Mouse (Mus musculus) ES-E14 (cell line): ENCODE measurements around the gene Abraxas2. TPM values are rescaled to one million over a fixed set of nuclear protein-coding genes. Genes with fewer than 3 reads are reported as not detected.
A peak's percentile ranks its signal among the peaks of the same experiment; 100 is the strongest.

Experiments
- DNase-seq: peaks from one replicate; pipeline ENCODE4 v3.0.0-alpha.2; 2013; ENCODE audit warnings: low read depth, low spot score
- H3K27ac ChIP-seq: 2 replicates; pipeline ENCODE4 v1.5.1; 2012; ENCODE audit warnings: low read depth, mild to moderate bottlenecking, low read length, moderate library complexity, mixed read lengths; ENCODE audit not compliant: poor library complexity, insufficient read depth, severe bottlenecking
- H3K36me3 ChIP-seq: 2 replicates; pipeline ENCODE4 v1.6.1; 2012; ENCODE audit warnings: mild to moderate bottlenecking, low read length, moderate library complexity, mixed read lengths; ENCODE audit not compliant: control insufficient read depth, poor library complexity, insufficient read depth, severe bottlenecking
- H3K4me1 ChIP-seq, 2 experiments: fragments of 150-350 bp in 1 of 2; sonication (generic) in 1 of 2; 2 replicates each; pipeline ENCODE4 v1.6.1; 2012; ENCODE audit warnings: low read length in 2 of 2, mild to moderate bottlenecking in 1 of 2, mixed read lengths in 1 of 2; ENCODE audit not compliant: control insufficient read depth in 2 of 2, insufficient read depth in 2 of 2, poor library complexity in 1 of 2
- H3K4me3 ChIP-seq, 2 experiments: fragments of 150-350 bp in 1 of 2; sonication (generic) in 1 of 2; 2 replicates each; pipeline ENCODE4 v1.5.1; 2012; ENCODE audit warnings: low read length in 2 of 2, low read depth in 1 of 2, mild to moderate bottlenecking in 1 of 2, mixed read lengths in 1 of 2; ENCODE audit not compliant: insufficient read depth in 1 of 2, poor library complexity in 1 of 2, severe bottlenecking in 1 of 2
- H3K9ac ChIP-seq: 2 replicates; pipeline ENCODE4 v1.6.1; 2012; ENCODE audit warnings: low read depth, mild to moderate bottlenecking, low read length, mixed read lengths; ENCODE audit not compliant: poor library complexity, insufficient read depth, severe bottlenecking
- H3K9me3 ChIP-seq: fragments of 150-350 bp; sonication (generic); 2 replicates; pipeline ENCODE4 v1.6.1; 2012; ENCODE audit warnings: low read depth, mild to moderate bottlenecking, low read length; ENCODE audit not compliant: control insufficient read depth, insufficient read depth
- CHD2 ChIP-seq: IDR thresholded peaks from 2 replicates; pipeline ENCODE4 v1.6.1; 2014; ENCODE audit warnings: mild to moderate bottlenecking, low read depth, low read length, inconsistent platforms
- HCFC1 ChIP-seq: IDR thresholded peaks from 2 replicates; pipeline ENCODE4 v1.6.1; 2012; ENCODE audit warnings: low read length, inconsistent platforms, borderline replicate concordance; ENCODE audit not compliant: insufficient read depth
- MAFK ChIP-seq: IDR thresholded peaks from 2 replicates; pipeline ENCODE4 v1.6.1; 2014; ENCODE audit warnings: mild to moderate bottlenecking, low read depth, low read length, inconsistent platforms; ENCODE audit not compliant: insufficient read depth
- ZC3H11A ChIP-seq: IDR thresholded peaks from 2 replicates; pipeline ENCODE4 v1.6.1; 2012; ENCODE audit warnings: low read depth, mild to moderate bottlenecking, inconsistent platforms, low read length, borderline replicate concordance
- ZNF384 ChIP-seq: IDR thresholded peaks from 2 replicates; pipeline ENCODE4 v1.6.1; 2012; ENCODE audit warnings: low read depth, low read length, inconsistent platforms
- in situ Hi-C, 2 experiments: fragments of 600-800 bp; cut with MboI; formaldehyde crosslinking; loops; one replicate each; pipeline ENCODE4 v1.15.1; 2025; ENCODE audit warnings: low sequenced_read_pairs in 2 of 2, inconsistent platforms in 1 of 2; ENCODE audit not compliant: unreplicated experiment in 2 of 2
- total RNA-seq: library from RNA; depleted of rRNA; stranded (reverse); fragments of 300-350 nt; gene quantifications from 2 replicates; pipeline ENCODE4 v1.2.3, GENCODE M21; 2012

Abraxas2 gene
- total RNA-seq, 1 experiment: 20.5 TPM

DNA sequence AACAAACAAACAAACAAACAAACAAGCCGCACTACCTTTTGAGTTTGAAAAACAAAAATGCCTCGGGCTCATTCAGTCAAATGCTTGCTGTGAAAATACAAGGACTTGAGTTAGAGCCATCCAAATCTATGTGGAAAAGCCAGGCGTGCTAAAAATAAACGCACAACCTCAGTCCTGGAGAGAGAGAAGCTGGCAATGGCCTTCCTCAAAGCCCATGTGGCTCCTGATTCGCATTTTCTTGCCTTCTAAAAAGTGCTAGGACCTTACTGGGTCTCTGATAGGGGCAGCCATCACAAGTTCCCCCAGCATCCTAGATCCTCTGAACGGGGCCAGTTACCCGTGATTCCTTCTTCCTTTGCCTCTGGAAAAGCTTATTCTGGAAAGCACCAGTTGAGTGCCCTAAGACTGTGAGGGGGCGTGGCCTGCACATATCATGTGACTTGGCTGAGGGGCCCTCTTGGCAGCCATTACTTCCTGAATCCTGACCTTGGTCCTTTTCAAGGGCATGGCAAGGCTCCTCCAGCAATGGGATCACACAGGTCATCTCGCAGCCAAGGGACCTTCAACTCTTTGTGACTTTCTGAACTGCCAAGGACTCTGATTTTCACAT is 37.3 kb downstream of the Abraxas2 start:
- Histone ChIP-seq H3K36me3 (no peaks in the 10 kb centered on the region), H3K4me3 (peak overlapping the region; percentile 9 to 27; a peak in 2 of 4 replicates), H3K9ac (peak overlapping the region; percentile 39; the same call in 1 of the 2 replicates), H3K9me3 (no peaks in the 10 kb centered on the region), H3K4me1 (peaks cover 0 to 6% of the 10 kb centered on the region in 2 experiments; a peak in 1 of 4 replicates), H3K27ac (no peak overlapping the region)
- in situ Hi-C loops: loop anchor here (5.0 to 25.0 kb wide), 3 partner anchors 234 to 659 kb away; no protein-coding TSS in a partner anchor
- DNase-seq: peak; percentile 74
- TF ChIP-seq MAFK (no peak), HCFC1 (0 out of 2 replicates have a peak, but pooled peaks have one; percentile 43)

DNA sequence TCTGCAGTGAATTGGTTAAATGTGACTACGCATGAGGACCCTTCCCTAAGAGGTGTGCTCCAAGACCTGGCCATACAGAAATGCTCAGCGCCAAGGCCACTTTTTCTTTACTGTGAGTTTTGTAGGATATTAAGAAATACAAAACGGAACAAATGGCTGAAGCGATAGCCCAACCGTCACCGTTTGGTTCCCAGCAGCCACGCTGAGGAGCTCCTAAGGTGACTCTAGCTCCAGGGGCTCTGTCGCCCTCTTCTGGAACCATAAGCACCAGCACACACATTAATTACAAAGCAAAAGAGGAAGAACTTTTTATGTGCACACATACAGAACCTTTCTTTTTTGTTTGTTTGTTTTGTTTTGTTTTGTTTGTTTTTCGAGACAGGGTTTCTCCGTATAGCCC is 38.2 kb downstream of the Abraxas2 start:
- no peaks in the 10 kb centered on the region for H3K36me3 ChIP-seq
- DNase-seq: no peak
- no peak overlapping the region for H3K27ac ChIP-seq
- TF ChIP-seq ZC3H11A (peak; percentile 45; the same call in 1 of the 2 replicates), CHD2 (no peak), ZNF384 (peak; percentile 4; the same call in 1 of the 2 replicates)
- H3K9me3 ChIP-seq: no peaks in the 10 kb centered on the region
- in situ Hi-C loops: loop anchor here (5.0 to 25.0 kb wide), 3 partner anchors 235 to 660 kb away; no protein-coding TSS in a partner anchor
- H3K4me1 ChIP-seq: peaks cover 0 to 6% of the 10 kb centered on the region in 2 experiments; a peak in 1 of 4 replicates
- no peak overlapping the region for H3K4me3 ChIP-seq
- no peak overlapping the region for H3K9ac ChIP-seq

DNA sequence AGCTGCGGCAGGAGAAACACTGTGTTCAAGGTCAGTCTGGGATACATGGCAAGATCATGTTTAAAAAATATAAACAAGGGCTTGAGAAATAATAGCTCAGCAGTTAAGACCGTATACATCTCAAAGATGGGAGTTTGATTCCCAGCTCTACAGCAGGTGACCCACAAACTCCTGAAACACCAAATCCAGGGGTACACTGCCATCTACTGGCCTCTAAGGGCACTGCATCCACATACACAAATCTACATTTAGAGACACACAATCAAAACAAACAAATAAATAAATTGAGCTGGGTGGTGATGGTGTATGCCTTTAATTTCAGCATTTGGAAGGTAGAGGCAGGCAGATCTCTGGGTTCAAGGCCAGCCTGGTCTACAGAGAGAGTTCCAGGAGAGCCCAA is 39.2 kb downstream of the Abraxas2 start:
- H3K36me3 ChIP-seq: no peaks in the 10 kb centered on the region
- TF ChIP-seq HCFC1: no peak
- peak; percentile 62 for TF ChIP-seq ZC3H11A
- no peak overlapping the region for H3K27ac ChIP-seq
- no peak overlapping the region for H3K9ac ChIP-seq
- in situ Hi-C loops: loop anchor here (5.0 to 25.0 kb wide), 3 partner anchors 236 to 661 kb away; no protein-coding TSS in a partner anchor
- peaks cover 0 to 6% of the 10 kb centered on the region in 2 experiments; a peak in 1 of 4 replicates for H3K4me1 ChIP-seq
- peak; percentile 56 for DNase-seq
- no peaks in the 10 kb centered on the region for H3K9me3 ChIP-seq
- no peak overlapping the region for H3K4me3 ChIP-seq

DNA sequence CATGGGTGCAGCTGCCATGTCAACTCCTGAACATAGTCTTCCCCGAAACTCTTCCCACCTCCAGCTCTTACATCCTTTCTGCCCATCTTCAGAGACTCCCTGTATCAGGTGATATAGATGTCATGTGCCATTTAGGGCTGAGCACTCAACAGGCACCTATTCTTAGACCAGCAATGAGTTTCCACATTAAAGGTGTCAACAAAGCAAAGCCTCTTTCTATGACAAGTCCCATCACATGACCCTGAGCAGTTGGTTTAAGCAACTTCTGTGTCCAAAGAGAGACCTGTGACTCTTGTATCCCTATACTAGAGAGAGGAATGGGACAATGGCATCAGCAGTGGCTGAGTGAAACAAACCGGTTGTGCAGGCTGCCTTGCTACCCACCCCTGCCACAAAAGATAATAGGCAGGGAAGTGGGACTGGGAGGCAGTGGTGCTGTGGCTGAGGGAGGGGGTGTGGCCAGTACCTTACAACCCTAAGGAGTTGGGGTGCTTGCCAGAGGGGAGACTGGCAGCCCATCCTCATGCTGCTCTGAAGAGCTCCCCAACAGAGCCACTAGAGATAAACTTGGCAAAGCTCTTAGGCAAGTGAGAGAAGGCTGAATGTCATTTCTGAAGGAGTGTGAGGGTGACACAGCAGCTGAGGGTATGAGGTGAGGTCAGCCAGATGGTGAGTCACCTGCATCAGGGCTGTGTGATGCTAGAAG is 42.0 kb downstream of the Abraxas2 start:
- Histone ChIP-seq H3K4me1 (peaks cover 0 to 3% of the 10 kb centered on the region in 2 experiments; a peak in 1 of 4 replicates), H3K4me3 (no peak overlapping the region), H3K9ac (no peak overlapping the region), H3K9me3 (no peaks in the 10 kb centered on the region), H3K27ac (no peak overlapping the region), H3K36me3 (no peaks in the 10 kb centered on the region)
- TF ChIP-seq HCFC1 (no peak), MAFK (no peak), ZNF384 (no peak), CHD2 (no peak), ZC3H11A (no peak)
- no peak for DNase-seq
- in situ Hi-C loops: no loop called here

DNA sequence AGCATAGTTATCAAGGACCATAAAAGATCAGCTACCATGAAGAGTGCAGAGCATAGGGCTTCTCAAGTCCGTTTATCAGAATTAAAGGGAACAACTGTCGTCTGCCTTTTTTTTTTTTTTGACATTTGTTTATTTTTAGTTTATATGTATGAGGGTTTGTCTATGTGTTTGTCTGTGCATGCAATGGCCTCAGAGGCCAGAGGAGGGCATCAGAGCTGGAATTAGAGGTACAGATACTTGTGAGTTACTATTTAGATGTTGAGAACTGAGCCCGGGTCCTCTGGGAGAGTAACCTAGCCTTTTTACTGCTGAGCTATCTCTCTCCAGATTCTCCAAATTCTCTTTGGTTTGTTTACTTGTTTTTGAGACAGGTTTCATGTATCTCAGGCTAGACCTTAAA is 44.8 kb downstream of the Abraxas2 start:
- TF ChIP-seq MAFK: no peak
- TF ChIP-seq ZNF384: no peak
- no peak for TF ChIP-seq CHD2
- TF ChIP-seq ZC3H11A: no peak
- no peak for TF ChIP-seq HCFC1
- Histone ChIP-seq H3K27ac (no peak overlapping the region), H3K9me3 (no peaks in the 10 kb centered on the region), H3K4me3 (no peak overlapping the region), H3K9ac (no peak overlapping the region), H3K4me1 (no peaks in the 10 kb centered on the region), H3K36me3 (no peaks in the 10 kb centered on the region)
- in situ Hi-C loops: no loop called here
- no peak for DNase-seq
